Mouse (Mus musculus) erythroblast, embryonic 14.5 days (primary cell): ENCODE results near the gene Csnk1g2.

ENCODE experiments used
- GATA1 ChIP-seq: IDR thresholded peaks from 2 replicates; pipeline ENCODE4 v1.6.1; 2012; ENCODE audit warnings: low read length, inconsistent platforms, mixed read lengths
- TAL1 ChIP-seq: IDR thresholded peaks from 3 replicates; pipeline ENCODE4 v1.6.1; 2012; ENCODE audit warnings: low read length, inconsistent platforms, mixed read lengths

- TF ChIP-seq GATA1 (peak; percentile 75), TAL1 (peak; percentile 80)
These were observed 62.3 kb downstream of the Csnk1g2 start for GRCm38 (mm10) chr10:80684984-80685383.
